Mouse (Mus musculus): ENCODE results near the gene D230025D16Rik.

DNA sequence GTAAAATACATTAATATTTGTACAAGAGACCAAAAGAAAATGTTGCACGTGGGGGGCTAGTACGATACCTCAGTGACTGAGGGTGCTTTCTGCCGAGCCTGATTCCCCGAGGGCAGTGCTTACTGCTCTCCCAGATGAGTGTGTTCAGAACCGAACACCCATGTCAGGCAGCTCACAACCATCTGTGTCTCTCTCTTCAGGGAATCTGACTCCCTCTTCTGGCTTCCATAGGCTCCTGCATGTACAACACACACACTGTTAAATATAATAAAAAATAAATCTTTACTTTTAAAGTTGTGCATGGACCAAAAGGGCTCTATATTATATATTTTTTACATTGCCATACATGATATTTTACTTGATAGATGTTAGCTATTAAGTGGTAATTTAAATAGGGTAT lies 10.8 kb upstream of the D230025D16Rik start:
- peak; percentile 23; the same call in 1 of the 2 replicates for TF ChIP-seq CTCF (IDR thresholded peaks at IDR 0.05; ENCODE audit: low read depth, low read length)
- TF ChIP-seq POLR2A (IDR thresholded peaks at IDR 0.05; ENCODE audit: extremely low read depth, insufficient read depth, low read length), result no peak
